Mouse (Mus musculus) adrenal gland, adult (tissue): Measurements from ENCODE around the gene H2-T22.
"Not testable (repeated sequence)": the region's sequence is repeated elsewhere in the genome, so short reads cannot be mapped to it uniquely, and the experiment has no call there.

ENCODE experiments used
- DNase-seq, 2 experiments: peaks; one replicate each; pipeline ENCODE4 v3.0.0; 2022 to 2023; ENCODE audit warnings: low spot score in 1 of 2; ENCODE audit not compliant: inconsistent age in 2 of 2

The H2-T22 gene

DNA sequence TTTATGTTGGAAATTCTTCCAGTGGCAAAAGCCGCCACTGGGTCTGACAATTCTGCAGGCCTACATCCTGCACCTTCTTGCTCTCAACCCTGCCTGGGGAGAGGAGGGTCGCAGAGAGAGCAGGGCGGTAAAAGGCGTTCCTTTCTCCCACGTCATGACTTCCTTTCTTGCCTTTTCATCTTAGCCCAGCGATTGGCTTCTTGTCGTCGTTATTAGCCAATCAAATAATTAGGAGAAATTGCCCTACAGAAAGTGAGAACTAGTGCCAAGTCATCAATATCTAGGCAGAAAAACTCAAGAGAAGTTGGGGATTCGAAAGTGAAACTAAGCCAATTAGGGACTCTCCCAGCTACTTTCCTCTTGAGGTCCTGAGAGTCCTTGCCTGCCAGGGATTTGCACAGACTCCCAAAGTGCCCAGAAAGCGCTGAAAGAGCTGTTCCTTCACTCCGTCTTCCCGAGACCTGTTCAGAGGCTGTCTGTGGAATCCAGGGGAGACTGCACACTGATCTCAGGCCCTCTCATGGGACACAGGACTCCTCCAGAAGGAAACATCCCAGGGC is at the start of gene H2-T22, which contains the start of gene Gm6034:
Gene H2-T22, minus strand, starts transcription at position 138 of the 560 bp plus-strand sequence.
Gene Gm6034, plus strand, starts transcription at position 352 of the 560 bp plus-strand sequence.
- peak; percentile 85 to 95 for DNase-seq

- not testable (repeated sequence) for DNase-seq
Observed at GRCm38 (mm10) chr17:36091933-36092332, 49.4 kb upstream of the H2-T22 start.

DNA sequence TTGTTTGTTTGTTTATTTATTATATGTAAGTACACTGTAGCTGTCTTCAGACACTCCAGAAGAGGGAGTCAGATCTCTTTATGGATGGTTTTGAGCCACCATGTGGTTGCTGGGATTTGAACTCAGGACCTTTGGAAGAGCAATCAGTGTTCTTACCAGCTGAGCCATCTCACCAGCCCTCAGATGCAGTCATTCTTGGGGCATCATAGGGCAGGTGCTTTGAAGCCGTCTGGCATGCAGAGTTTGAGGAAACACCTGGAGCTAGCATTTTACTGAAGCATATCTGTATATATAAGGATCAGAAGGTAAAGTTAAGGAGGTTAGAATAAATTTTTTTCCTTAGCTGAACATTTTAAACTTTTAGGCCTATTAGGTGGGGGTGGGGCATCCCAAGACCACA is 43.4 kb upstream of the H2-T22 start:
- not testable (repeated sequence) for DNase-seq

DNA sequence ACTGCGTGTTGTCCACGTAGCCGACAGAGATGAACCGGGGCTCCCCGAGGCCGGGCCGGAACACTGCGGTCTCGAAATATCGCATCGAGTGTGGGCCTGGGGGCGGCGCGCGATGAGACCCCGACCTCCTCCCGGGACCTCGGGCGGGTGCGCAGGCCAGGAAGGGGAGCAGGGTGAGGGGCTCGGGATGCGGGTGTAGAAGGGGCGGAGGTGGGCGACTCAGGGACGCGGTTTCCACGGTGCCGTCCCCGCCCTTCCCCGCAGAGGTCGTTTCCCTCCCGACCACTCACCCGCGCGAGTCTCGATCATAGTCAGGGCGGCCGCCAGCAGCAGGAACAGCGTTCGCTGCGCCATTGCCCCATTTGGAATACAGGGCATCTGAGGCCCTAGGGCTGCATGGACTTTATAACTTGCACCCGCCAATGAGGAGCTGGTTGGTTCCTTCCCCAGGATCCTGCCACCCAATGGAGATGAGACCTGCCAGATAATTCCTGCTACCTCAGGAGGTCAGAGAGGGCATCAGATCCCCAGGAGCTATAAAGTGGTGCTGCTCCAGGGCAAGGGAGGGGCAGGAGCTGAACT is 41.4 kb upstream of the H2-T22 start:
- DNase-seq: no peak

DNA sequence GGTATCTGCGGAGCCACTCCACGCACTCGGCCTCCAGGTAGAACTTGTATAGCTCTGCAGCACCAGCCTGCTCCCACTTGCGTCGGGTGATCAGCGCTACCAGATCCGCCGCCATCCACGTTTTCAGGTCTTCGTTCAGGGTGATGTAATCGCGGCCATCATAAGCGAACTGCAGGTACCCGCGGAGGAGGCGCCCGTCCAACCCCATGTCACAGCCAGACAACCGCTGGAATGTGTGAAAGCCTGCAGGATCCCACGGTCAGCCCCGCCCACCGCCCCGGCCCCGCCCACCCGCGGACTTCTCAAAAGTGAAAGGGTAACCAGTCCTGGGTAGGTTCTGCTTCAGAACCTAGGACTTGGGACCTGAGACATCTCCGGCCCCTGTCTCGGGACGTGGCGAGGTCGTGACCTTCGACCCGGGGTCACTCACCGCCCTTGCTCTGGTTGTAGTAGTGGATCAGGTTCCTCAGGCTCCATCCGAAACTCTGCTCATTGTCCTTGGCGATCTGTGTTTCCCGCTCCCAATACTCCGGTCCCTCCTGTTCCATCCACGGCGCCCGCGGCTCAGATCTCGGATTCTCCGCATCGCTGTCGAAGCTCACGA is 40.8 kb upstream of the H2-T22 start:
- DNase-seq: peak; percentile 40 to 77

- not testable (repeated sequence) for DNase-seq
Observed at GRCm38 (mm10) chr17:36082519-36083232, 40.1 kb upstream of the H2-T22 start.

DNA sequence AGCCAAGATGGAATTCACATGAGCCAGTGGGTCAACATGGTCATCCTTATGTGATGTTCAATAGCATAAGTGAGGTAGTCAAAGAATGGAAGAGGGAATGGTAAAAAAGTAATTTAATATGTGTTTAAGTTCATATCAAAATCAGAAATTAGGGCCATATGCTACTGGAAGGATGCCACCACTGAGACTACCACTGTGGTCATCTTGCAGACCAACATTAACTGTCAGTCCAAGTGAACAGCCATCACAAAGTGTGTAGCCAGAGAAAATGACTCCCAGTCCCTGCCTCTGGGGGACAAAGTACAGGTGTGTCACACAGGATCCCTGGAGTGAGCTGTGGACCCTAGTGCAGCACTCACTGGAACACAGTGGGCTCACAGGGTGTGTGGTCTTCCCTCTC is 39.4 kb upstream of the H2-T22 start:
- not testable (repeated sequence) for DNase-seq

GRCm38 (mm10) chr17:36060829-36061228 is 18.3 kb upstream of the H2-T22 start:
- DNase-seq: peak; percentile 88 to 96

- not testable (repeated sequence) for DNase-seq
Observed at GRCm38 (mm10) chr17:36058362-36058761, 15.8 kb upstream of the H2-T22 start, which contains the start of gene Gm11127. Gene Gm11127 (minus strand): TSS chr17:36058371.

DNA sequence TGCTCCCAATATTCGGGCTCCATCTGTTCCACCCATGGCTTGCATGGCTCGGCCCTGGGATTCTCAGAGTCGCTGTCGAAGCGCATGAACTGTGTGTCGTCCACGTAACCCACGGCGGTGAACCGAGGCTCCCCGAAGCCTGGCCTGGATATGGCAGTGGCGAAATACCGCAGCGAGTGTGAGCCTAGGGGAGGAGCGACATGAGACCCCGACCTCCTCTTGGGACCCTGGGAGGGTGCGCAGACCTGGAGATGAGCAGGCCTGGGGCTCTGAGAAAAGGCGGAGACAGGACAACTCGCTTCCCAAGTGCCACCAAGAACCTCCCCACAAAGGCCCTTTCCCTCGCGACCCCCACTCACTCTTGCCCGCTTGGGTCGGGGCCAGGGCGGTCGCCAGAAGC is 15.4 kb upstream of the H2-T22 start:
- DNase-seq: peak in 1 of 2 experiments; percentile 1

GRCm38 (mm10) chr17:36043286-36043685 is 739 bp upstream of the H2-T22 start:
- no peak for DNase-seq

DNA sequence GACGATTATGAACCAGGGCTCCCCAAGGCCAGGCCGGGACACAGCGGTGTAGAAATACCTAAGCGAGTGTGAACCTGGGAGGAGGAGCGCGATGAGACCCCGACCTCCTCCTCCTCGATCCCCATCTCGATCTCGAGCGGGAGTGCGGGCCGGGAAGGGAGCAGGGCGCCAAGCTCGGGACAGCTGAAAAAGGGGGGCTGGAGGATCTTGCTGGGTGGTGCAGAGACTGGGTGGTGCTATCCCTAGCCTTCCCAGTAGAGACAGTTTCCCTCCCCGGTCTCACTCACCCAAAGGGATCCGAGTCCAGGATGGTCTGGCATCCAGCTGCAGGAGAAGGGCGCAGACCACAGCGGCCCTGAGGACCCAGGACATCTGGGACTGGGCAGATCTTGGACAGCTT is 492 bp downstream of the H2-T22 start:
- DNase-seq: peak; percentile 48 to 78

DNA sequence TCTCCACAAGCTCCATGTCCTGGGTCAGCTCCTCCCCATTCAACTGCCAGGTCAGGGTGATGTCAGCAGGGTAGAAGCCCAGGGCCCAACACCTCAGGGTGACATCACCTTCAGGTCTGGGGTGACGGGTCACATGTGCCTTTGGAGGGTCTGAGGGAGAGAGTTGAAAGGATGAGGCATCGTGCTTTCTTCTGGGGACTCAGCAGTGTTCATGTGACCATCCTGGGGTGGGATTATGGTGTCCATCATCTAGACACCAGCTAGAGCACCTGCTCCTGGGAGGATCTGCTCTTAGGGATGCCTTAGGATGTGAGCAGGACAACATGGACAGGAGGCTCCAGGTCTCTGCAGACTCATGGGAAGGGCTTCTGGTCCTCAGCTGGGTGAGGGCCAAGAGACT is 1.9 kb downstream of the H2-T22 start:
- DNase-seq: not testable (repeated sequence)

DNA sequence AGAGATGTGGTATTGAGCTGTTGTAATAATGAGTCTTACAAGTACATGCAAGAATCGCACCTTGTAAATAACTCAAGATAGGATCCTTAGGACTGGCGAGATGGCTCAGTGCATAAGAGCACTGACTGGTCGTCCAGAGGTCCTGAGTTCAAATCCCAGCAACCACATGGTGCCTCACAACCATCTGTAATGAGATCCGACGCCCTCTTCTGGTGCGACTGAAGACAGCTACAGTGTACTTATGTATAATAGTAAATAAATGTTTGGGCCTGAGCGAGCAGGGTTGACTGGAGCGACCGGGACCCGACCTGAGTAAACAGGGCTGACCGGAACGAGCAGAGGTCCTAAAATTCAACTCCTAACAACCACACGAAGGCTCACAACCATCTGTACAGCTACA is 6.4 kb downstream of the H2-T22 start:
- DNase-seq: not testable (repeated sequence)

- peak; percentile 71 to 86 for DNase-seq
Observed at GRCm38 (mm10) chr17:36035010-36035638, 7.4 kb downstream of the H2-T22 start.

DNA sequence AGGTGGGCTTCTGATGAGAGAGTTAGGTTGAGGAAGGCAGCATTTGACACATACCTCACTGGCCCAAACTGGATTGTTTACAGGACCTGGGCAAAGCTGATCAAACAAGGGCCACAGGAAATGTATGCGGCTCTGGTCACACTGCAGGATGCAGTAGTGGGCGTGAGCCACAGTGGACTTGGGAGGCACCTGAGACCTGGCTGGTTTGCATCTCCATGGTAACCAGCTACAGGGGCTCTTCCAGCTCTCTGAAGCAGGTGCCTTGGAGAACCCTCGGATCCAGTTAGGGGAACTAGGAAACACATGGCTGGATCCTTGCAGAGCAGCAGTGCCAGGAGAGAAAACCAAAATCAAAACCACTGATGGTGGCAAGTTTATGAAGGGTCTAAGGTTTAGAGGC is 8.0 kb downstream of the H2-T22 start:
- DNase-seq: not testable (repeated sequence)

- DNase-seq: peak; percentile 71 to 92
Observed at GRCm38 (mm10) chr17:36032351-36032875, 10.1 kb downstream of the H2-T22 start, which contains the start of gene H2-T23. Gene H2-T23 (minus strand): TSS chr17:36032855.

- DNase-seq: peak; percentile 66 to 91
Observed at GRCm38 (mm10) chr17:36031583-36032331, 10.8 kb downstream of the H2-T22 start.

GRCm38 (mm10) chr17:36030703-36031582 is 11.6 kb downstream of the H2-T22 start:
- DNase-seq: peak; percentile 38 to 43
